Mouse (Mus musculus) R1 (cell line): ENCODE results near the gene Shb.

Experiments used
- DNase-seq: peaks from one replicate; pipeline ENCODE4 v3.0.0-alpha.2; 2018; ENCODE audit warnings: low read depth, low spot score

Gene Shb

GRCm38 (mm10) chr4:45532375-45532774 lies at the start of gene Shb:
Gene Shb, minus strand, starts transcription at chr4:45532470.
- peak; percentile 80 for DNase-seq

- no peak for DNase-seq
These were observed 48.8 kb upstream of the Shb start for GRCm38 (mm10) chr4:45581095-45581494.

DNA sequence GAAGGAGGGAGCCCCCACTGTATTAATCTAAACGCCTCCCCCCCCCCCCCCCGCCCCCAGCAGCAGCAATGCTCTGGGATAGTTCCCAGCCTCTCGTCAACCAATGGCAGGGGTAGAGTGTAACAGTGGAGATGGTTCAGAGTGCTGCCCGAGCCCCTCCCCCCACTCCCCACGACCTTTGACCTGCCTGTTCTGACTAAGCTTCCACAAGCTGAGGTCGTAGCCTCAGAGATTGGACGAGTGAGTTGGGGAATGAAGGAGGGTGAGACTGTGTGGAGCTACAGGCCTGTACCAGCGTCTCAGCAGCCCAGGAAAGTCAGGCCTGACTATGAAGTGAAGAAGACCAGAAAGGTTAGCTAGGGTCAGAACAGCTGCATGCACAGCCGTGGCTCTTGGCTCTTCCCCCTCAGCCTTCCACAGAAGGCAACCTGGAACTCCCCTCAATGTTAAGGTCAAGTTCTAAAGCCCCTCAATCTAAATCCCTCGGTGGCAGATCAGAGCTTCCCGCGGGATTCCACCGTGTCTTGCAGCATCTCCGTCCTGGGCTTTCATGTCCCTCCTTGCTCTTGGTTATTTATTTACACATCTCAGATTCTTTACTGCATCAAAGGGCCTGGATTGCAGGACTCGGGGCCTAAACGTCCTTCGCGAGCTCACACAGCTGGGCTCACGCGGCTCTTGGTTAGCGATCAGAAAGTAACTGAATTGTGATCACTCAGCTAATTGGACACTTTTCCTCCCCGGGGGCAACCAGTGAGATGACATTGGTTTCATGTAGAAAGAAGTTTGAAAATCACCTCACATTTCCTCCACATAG lies 46.5 kb upstream of the Shb start:
- DNase-seq: peak; percentile 39

DNA sequence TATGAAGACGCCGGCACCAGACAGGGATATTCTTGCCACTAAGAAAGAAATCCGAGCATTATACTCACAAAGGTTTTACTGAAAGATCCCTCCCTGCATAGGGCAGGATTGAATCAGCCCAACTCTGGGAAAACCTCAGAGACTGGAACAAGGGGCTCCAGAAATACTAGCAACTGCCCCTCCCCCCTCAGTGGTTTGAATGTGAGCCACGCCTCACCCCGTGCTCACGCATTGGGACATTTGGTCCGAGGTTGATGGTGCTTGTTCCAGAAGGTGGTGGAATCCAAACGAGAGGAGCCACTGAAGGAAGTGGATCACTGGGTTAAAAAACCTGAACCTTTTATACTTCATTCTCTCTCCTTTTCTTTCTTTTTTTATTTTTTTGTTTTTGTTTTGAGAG lies 45.4 kb upstream of the Shb start:
- peak; percentile 21 for DNase-seq

DNA sequence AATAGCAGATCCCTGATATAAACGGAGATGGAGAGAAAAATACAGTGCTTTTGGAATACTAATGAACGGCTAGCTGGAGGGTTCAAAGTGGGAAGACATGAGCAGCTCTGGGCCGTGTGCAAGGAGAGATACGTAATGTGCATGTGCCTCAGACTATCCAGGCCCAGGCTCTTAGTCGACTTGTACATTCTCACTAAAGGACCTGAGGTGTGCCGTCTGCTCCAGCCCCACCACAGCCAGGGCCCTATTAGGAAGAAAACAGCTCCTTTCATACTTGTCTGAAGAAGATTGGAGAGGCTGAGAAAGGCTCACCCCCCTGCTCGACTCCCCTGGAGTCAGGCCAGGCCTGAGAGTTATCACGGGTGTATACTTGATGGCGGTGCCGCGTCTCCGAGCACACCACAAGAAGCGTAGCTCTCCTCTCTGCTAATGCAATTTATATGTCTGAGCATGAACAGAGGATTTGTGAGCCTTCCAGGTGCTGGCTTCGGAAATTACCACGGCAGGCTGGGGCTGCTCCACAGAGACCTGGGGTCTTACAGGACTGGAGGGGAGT lies 42.4 kb upstream of the Shb start:
- no peak for DNase-seq

- no peak for DNase-seq
These were observed 37.3 kb upstream of the Shb start for GRCm38 (mm10) chr4:45569521-45569920.

DNA sequence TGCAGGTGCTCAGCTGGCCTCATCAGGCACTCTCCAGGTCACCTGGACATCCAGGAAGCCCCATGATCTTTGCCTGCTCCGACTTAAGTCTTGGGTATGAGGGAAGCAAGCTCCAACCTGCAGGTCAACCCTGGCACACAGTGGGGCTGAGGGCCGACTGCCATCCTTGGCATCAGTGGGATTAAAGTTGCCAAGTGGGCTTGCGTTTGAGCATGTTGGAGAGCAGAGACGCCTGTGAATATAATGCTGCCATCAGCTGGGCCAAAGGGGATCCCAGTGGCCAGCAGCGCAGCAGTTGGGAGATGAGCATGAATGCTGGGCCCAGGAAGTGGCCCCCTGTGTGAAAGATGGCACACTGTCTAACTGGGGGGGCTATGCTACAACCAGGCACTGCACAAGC lies 25.9 kb upstream of the Shb start:
- no peak for DNase-seq

DNA sequence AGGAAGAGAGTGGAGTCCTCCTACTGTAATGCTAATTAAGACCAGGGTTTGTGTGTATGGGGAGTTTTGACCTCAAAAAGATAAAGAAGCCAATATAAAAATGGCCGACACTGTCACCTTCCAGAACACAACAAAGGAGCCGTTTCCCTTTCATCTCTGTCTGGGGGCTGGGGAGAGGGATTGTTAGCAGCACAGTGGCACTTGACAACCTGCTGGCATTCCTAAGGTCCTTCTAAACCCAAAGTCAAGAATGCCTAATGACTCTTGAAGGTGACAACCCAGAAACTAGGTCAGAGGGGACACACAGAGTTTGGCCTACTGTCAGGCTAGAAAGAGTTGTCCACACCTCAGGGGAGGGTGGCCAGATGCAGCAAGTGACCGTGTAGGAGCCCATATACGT lies 20.3 kb upstream of the Shb start:
- peak; percentile 37 for DNase-seq

DNA sequence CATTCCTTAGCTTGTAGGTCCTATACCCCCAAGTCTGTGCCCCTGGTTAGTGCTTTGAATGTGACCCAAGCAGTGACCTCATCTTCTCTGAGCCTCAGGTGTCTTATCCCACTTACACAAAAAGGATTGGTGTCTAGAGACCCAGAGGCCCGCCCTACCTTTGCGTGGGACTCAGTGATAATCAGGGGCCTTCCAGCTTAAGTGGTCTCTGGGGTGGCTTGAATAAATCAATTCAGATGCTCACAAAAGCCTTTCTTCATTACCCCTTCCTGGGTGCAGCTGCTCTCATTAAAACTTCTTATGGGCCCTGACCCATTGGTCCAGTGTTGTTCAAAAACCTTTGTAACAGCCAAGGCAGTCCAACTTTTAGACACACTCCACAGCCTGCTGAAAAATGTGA lies 18.7 kb upstream of the Shb start:
- no peak for DNase-seq

DNA sequence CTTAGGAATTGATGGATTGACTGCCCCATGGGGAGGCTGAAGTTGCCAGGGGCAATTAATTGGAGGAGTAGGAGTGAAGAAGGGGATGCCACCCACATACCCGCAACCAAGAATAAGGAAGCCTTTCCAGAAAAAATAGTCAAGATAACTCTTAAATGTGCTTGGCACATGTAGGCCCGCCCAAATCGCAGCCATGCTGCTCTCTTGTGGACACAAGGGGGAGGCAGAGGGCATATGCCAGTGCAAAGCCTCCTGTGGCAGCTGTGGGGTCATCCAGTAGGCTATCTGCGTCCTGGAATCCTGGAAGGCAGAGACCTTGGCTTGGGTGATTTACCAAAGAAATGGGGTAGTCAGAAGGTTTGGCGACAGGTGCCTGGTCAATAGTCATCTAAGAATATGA lies 17.2 kb upstream of the Shb start:
- peak; percentile 26 for DNase-seq

- no peak for DNase-seq
These were observed 13.6 kb upstream of the Shb start for GRCm38 (mm10) chr4:45545851-45546250.

GRCm38 (mm10) chr4:45543481-45544051 lies 11.3 kb upstream of the Shb start:
- no peak for DNase-seq

DNA sequence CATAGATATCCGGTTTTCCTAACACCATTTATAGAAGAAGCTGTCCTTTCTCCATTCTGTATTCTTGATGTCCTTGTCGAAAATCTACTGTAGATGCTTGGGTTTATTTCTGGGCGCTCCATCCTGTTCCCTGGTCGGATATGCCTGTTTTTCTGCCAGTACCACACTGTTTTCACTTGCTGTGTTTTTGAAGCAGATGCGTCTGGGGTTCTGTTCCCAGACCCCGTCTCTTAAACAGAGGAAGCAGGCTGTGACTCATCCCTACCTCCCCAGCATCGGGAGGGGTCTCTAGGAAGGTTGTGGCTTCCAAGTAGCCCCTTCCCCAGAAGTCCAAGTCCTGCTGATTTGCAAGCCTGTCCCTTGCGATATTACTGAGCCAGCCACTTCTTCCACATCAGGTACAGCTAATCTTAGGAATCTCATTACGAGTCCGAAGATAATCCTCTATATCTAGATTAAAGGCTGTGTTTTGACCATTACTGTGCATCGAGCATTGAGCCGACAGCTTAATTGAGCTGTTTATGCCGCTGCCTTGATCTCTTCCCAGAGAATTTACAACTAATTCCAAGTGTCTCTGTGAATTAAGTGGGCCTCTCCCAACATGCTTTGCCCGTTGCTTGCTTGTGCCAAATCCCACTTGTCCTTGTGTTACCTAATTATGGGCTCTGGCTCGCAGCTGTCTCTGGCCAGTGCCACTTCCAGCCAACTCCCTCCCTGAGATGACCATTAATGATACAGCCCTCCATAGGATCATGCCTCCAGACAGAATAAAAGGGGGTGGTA lies 8.1 kb upstream of the Shb start:
- DNase-seq: no peak

DNA sequence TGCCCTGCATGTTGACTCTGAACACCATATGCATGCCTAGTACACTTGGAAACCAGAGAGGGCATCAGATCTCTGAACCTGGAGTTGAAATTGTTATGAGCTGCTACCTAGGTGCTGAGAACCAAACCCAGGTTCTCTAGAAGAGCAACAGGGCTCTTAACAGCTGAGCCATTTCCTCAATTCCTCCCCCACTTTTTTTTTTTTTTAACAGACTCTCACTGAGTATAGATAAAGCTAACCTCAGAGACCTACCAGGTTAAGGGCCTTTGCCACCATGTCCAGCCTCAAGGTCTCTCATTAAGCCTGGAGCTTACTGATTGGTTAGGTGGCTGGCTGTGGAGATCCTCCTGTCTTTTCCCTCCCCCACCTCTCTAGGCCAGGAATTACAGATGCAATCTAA lies 6.9 kb upstream of the Shb start:
- no peak for DNase-seq

- no peak for DNase-seq
These were observed 1.2 kb upstream of the Shb start for GRCm38 (mm10) chr4:45533436-45533940.

DNA sequence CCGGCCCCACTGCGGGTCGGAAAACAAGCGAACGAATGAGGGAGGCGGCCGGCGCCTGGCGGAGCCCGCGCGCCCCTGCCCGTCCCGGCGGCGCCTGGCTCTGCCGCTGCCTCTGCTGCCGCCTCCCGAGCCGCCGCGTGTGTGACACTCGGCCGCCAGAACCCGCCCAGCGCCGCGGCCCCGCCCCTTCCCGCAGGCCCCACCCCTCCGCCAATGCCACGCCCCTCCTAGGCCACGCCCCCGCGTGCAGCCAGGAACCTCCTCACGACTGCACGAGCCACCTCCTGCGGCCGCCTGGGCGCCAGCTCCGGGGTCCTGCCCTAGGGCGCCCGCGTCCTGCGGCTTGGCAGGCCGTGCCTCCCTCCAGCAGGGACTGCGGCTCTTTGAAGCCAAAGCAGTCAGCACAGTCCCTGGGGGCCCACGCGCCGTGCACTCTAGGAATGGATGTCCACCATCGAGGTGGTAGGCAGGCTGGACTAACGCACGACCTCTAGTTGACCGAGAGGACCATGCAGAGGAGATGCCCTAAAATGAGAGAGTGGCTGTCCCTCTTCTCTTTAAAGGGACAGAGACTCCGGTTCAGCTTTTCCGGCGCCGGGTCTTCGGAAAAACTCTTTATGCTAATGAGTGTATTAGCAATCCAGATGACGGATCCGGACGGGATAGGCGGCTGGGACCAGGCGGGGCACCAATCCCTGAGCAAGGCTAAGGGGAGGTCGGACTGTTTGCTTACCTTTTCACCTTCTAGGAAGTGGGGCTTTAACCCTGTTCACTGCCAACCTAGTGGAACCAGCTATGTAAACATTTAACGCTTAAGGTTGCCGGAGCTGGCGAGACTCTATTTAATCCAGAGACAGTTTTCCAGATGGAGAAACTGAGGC lies 1.4 kb downstream of the Shb start:
- DNase-seq: peak; percentile 94

GRCm38 (mm10) chr4:45529986-45530597 lies 2.2 kb downstream of the Shb start:
- peak; percentile 17 for DNase-seq

- peak; percentile 37 for DNase-seq
These were observed 2.9 kb downstream of the Shb start for GRCm38 (mm10) chr4:45529201-45529985.

GRCm38 (mm10) chr4:45528355-45529198 lies 3.7 kb downstream of the Shb start:
- DNase-seq: no peak
